Mouse (Mus musculus) liver, embryonic 13.5 days (tissue): Measurements from ENCODE around the gene Cpa1. TPM values are rescaled to one million over a fixed set of nuclear protein-coding genes. Genes with fewer than 3 reads are reported as not detected.

Source experiments
- ATAC-seq: fragments of 200-750 bp; cut with Nextera tagmentation; 2 replicates; pipeline ENCODE4 v1.8.0; 2017; ENCODE audit warnings: low read depth, mild to moderate bottlenecking, moderate number of reproducible peaks, moderate library complexity
- DNase-seq: peaks from one replicate; pipeline ENCODE4 v3.0.0; 2022
- H3K27ac ChIP-seq: fragments of 300-500 bp; sonication (generic); 2 replicates; pipeline ENCODE4 v1.5.1; 2015; ENCODE audit warnings: moderate library complexity, mild to moderate bottlenecking, inconsistent platforms
- H3K27me3 ChIP-seq: fragments of 300-500 bp; sonication (generic); 2 replicates; pipeline ENCODE4 v1.6.1; 2015; ENCODE audit warnings: mild to moderate bottlenecking, inconsistent platforms
- H3K36me3 ChIP-seq: fragments of 300-500 bp; sonication (generic); 2 replicates; pipeline ENCODE4 v1.6.1; 2015; ENCODE audit warnings: mild to moderate bottlenecking, inconsistent platforms
- H3K4me1 ChIP-seq: fragments of 300-500 bp; sonication (generic); replicated peaks from 2 replicates; pipeline ENCODE4 v1.6.1; 2015; ENCODE audit warnings: inconsistent platforms
- H3K4me2 ChIP-seq: fragments of 300-500 bp; sonication (generic); 2 replicates; pipeline ENCODE4 v1.6.1; 2015; ENCODE audit warnings: inconsistent platforms, mild to moderate bottlenecking, moderate library complexity
- H3K4me3 ChIP-seq: fragments of 300-500 bp; sonication (generic); replicated peaks from 2 replicates; pipeline ENCODE4 v1.5.1; 2015; ENCODE audit warnings: mild to moderate bottlenecking, inconsistent platforms
- H3K9ac ChIP-seq: fragments of 300-500 bp; sonication (generic); 2 replicates; pipeline ENCODE4 v1.6.1; 2015; ENCODE audit warnings: mild to moderate bottlenecking, inconsistent platforms
- H3K9me3 ChIP-seq: fragments of 300-500 bp; sonication (generic); replicated peaks from 2 replicates; pipeline ENCODE4 v1.6.1; 2016; ENCODE audit warnings: inconsistent platforms
- WGBS: fragments of 180-500 bp; shearing (Covaris S2); methylation state at CpG from one replicate; pipeline ENCODE4 v1.1.7; 2015; ENCODE audit not compliant: insufficient replicate concordance; 5-methylcytosine and 5-hydroxymethylcytosine counted together
- polyA plus RNA-seq: library from polyadenylated mRNA; unstranded; fragments of >200 nt; fragmentation: Nextera tagmentation; extraction: Ambion mirVana; gene quantifications from 2 replicates; pipeline ENCODE4 v1.2.1, GENCODE M21; 2015

Gene Cpa1
- polyA plus RNA-seq, 1 experiment from 2014 or later: 0.52 TPM

- no peaks in the 10 kb centered on the region for H3K9me3 ChIP-seq
- peak overlapping the region; percentile 75 for H3K4me3 ChIP-seq
- 48% methylated on average over 6 of the region's 6 CpGs for WGBS
- no peak overlapping the region for H3K27ac ChIP-seq
- DNase-seq: no peak
- no peaks in the 10 kb centered on the region for H3K27me3 ChIP-seq
- no peaks in the 10 kb centered on the region for H3K36me3 ChIP-seq
- H3K9ac ChIP-seq: no peak overlapping the region
- no peak for ATAC-seq
- peaks cover 12% of the 10 kb centered on the region for H3K4me1 ChIP-seq
- H3K4me2 ChIP-seq: peak overlapping the region; percentile 79
These were observed 55.2 kb downstream of the Cpa1 start for GRCm38 (mm10) chr6:30694209-30694608.

Other genes with a start within 250 kb of the Cpa1 start
- 33.4 and 33.8 TPM in 2 replicates for gene Zc3hc1, start 248.2 kb upstream of the Cpa1 start, polyA plus RNA-seq
- gene Klhdc10, start 237.3 kb upstream of the Cpa1 start, polyA plus RNA-seq: 8.2 and 9.4 TPM in 2 replicates
- 22.6 and 24.8 TPM in 2 replicates for gene Tmem209, start 129.4 kb upstream of the Cpa1 start, polyA plus RNA-seq
- gene Ssmem1, start 129.4 kb upstream of the Cpa1 start, polyA plus RNA-seq: 0.12 and 0.30 TPM in 2 replicates
- 1.1 and 2.5 TPM in 2 replicates for gene Cpa2, start 97.6 kb upstream of the Cpa1 start, polyA plus RNA-seq
- gene Cpa4, start 70.8 kb upstream of the Cpa1 start, polyA plus RNA-seq: 0.13 and 0.16 TPM in 2 replicates
- gene Cpa5, start 28.2 kb upstream of the Cpa1 start, polyA plus RNA-seq: not detected in 2 replicates
- 5.2 and 7.3 TPM in 2 replicates for gene Cep41, start 54.5 kb downstream of the Cpa1 start, polyA plus RNA-seq
- gene Mest, start 84.3 kb downstream of the Cpa1 start, polyA plus RNA-seq: 185 and 233 TPM in 2 replicates